Mouse (Mus musculus) megakaryocyte, embryonic 14.5 days (primary cell): ENCODE results near the gene Garnl3. TPM values are rescaled to one million over a fixed set of nuclear protein-coding genes. Genes with fewer than 3 reads are reported as not detected.
"Not testable (repeated sequence)": the region's sequence is repeated elsewhere in the genome, so short reads cannot be mapped to it uniquely, and the experiment has no call there.

Experiments used
- H3K27me3 ChIP-seq: replicated peaks from 2 replicates; pipeline ENCODE3; 2012; ENCODE audit warnings: inconsistent platforms
- H3K36me3 ChIP-seq: replicated peaks from 2 replicates; pipeline ENCODE3; 2012; ENCODE audit warnings: low read length, inconsistent platforms, mixed read lengths
- H3K4me1 ChIP-seq: 2 replicates; pipeline ENCODE4 v1.6.1; 2012; ENCODE audit warnings: inconsistent platforms
- H3K4me3 ChIP-seq: replicated peaks from 2 replicates; pipeline ENCODE3; 2012; ENCODE audit warnings: moderate library complexity, mild to moderate bottlenecking, inconsistent platforms
- H3K9me3 ChIP-seq: 2 replicates; pipeline ENCODE4 v1.6.1; 2012; ENCODE audit warnings: inconsistent platforms
- FLI1 ChIP-seq: IDR thresholded peaks from 2 replicates; pipeline ENCODE4 v1.6.1; 2012; ENCODE audit warnings: low read length, inconsistent platforms, mixed read lengths
- GATA1 ChIP-seq: IDR thresholded peaks from 3 replicates; pipeline ENCODE4 v1.6.1; 2012; ENCODE audit warnings: mixed read lengths, low read length, inconsistent platforms, borderline replicate concordance
- polyA plus RNA-seq: library from polyadenylated mRNA; stranded (reverse); fragments of >175 nt; gene quantifications from 2 replicates; pipeline ENCODE4 v1.2.3, GENCODE M21; 2012; ENCODE audit warnings: low replicate concordance; ENCODE audit not compliant: insufficient read depth

Gene Garnl3
- polyA plus RNA-seq, 1 experiment = 0.06 TPM

- TF ChIP-seq GATA1 (no peak), FLI1 (no peak)
- Histone ChIP-seq H3K4me1 (peaks cover 7% of the 10 kb centered on the region), H3K9me3 (no peaks in the 10 kb centered on the region), H3K36me3 (no peaks in the 10 kb centered on the region), H3K27me3 (peaks cover 36% of the 10 kb centered on the region), H3K4me3 (no peak overlapping the region)
Measured at GRCm38 (mm10) chr2:33041571-33041970, 89.9 kb downstream of the Garnl3 start.

- no peak for TF ChIP-seq FLI1
- no peak for TF ChIP-seq GATA1
- no peak overlapping the region for H3K4me3 ChIP-seq
- H3K9me3 ChIP-seq = no peaks in the 10 kb centered on the region
- no peaks in the 10 kb centered on the region for H3K36me3 ChIP-seq
- peaks cover 7% of the 10 kb centered on the region for H3K4me1 ChIP-seq
- peaks cover 24% of the 10 kb centered on the region for H3K27me3 ChIP-seq
Measured at GRCm38 (mm10) chr2:33037429-33037828, 94.0 kb downstream of the Garnl3 start.

- Histone ChIP-seq H3K4me1 (no peaks in the 10 kb centered on the region), H3K9me3 (no peaks in the 10 kb centered on the region), H3K27me3 (peaks cover 25% of the 10 kb centered on the region), H3K36me3 (no peaks in the 10 kb centered on the region), H3K4me3 (no peak overlapping the region)
- TF ChIP-seq GATA1 = no peak
- no peak for TF ChIP-seq FLI1
Measured at GRCm38 (mm10) chr2:33035297-33035696, 96.2 kb downstream of the Garnl3 start.

- H3K27me3 ChIP-seq = peaks cover 25% of the 10 kb centered on the region
- H3K4me3 ChIP-seq = no peak overlapping the region
- TF ChIP-seq FLI1 (no peak), GATA1 (no peak)
- no peaks in the 10 kb centered on the region; the same call in 1 of the 2 replicates for H3K4me1 ChIP-seq
- no peaks in the 10 kb centered on the region for H3K9me3 ChIP-seq
- no peaks in the 10 kb centered on the region for H3K36me3 ChIP-seq
Measured at GRCm38 (mm10) chr2:33033281-33033680, 98.2 kb downstream of the Garnl3 start.

- Histone ChIP-seq H3K9me3 (no peaks in the 10 kb centered on the region), H3K4me3 (no peak overlapping the region), H3K27me3 (peaks cover 25% of the 10 kb centered on the region), H3K36me3 (no peaks in the 10 kb centered on the region), H3K4me1 (peaks cover 6% of the 10 kb centered on the region; the same call in 1 of the 2 replicates)
- no peak for TF ChIP-seq GATA1
- TF ChIP-seq FLI1 = no peak
Measured at GRCm38 (mm10) chr2:33032391-33033062, 98.9 kb downstream of the Garnl3 start.

- Histone ChIP-seq H3K27me3 (peaks cover 47% of the 10 kb centered on the region), H3K4me3 (no peak overlapping the region), H3K36me3 (no peaks in the 10 kb centered on the region), H3K9me3 (0 out of 2 replicates have a peak, but pooled peaks cover 3% of the 10 kb centered on the region), H3K4me1 (peaks cover 18% of the 10 kb centered on the region)
- no peak for TF ChIP-seq FLI1
- no peak for TF ChIP-seq GATA1
Measured at GRCm38 (mm10) chr2:33025040-33025439, 106.4 kb downstream of the Garnl3 start.

- peaks cover 47% of the 10 kb centered on the region for H3K27me3 ChIP-seq
- H3K4me3 ChIP-seq = no peak overlapping the region
- no peaks in the 10 kb centered on the region for H3K36me3 ChIP-seq
- 0 out of 2 replicates have a peak, but pooled peaks cover 3% of the 10 kb centered on the region for H3K9me3 ChIP-seq
- no peak for TF ChIP-seq FLI1
- TF ChIP-seq GATA1 = no peak
- H3K4me1 ChIP-seq = peaks cover 18% of the 10 kb centered on the region
Measured at GRCm38 (mm10) chr2:33024564-33024963, 106.9 kb downstream of the Garnl3 start.

GRCm38 (mm10) chr2:33022846-33023245 lies 108.6 kb downstream of the Garnl3 start:
- no peak overlapping the region for H3K4me3 ChIP-seq

GRCm38 (mm10) chr2:33018026-33018425 lies 113.4 kb downstream of the Garnl3 start:
- peaks cover 28% of the 10 kb centered on the region for H3K27me3 ChIP-seq
- no peak for TF ChIP-seq FLI1
- TF ChIP-seq GATA1 = no peak
- H3K36me3 ChIP-seq = no peaks in the 10 kb centered on the region
- peaks cover 4% of the 10 kb centered on the region; the same call in 1 of the 2 replicates for H3K9me3 ChIP-seq
- H3K4me1 ChIP-seq = peaks cover 3% of the 10 kb centered on the region; the same call in 1 of the 2 replicates
- H3K4me3 ChIP-seq = no peak overlapping the region

More at GRCm38 (mm10) chr2:33022846-33023245, 108.6 kb downstream of the Garnl3 start:
- Histone ChIP-seq H3K27me3 (peaks cover 42% of the 10 kb centered on the region), H3K4me1 (peaks cover 13% of the 10 kb centered on the region), H3K36me3 (no peaks in the 10 kb centered on the region), H3K9me3 (0 out of 2 replicates have a peak, but pooled peaks cover 3% of the 10 kb centered on the region)
- no peak for TF ChIP-seq FLI1
- TF ChIP-seq GATA1 = no peak

GRCm38 (mm10) chr2:33017191-33017590 lies 114.3 kb downstream of the Garnl3 start:
- no peak for TF ChIP-seq GATA1
- TF ChIP-seq FLI1 = no peak
- H3K27me3 ChIP-seq = peaks cover 25% of the 10 kb centered on the region
- H3K4me3 ChIP-seq = no peak overlapping the region
- H3K9me3 ChIP-seq = peaks cover 4% of the 10 kb centered on the region; the same call in 1 of the 2 replicates
- no peaks in the 10 kb centered on the region for H3K36me3 ChIP-seq
- H3K4me1 ChIP-seq = peaks cover 3% of the 10 kb centered on the region; the same call in 1 of the 2 replicates

- peaks cover 4% of the 10 kb centered on the region; the same call in 1 of the 2 replicates for H3K9me3 ChIP-seq
- H3K4me1 ChIP-seq = peaks cover 3% of the 10 kb centered on the region; the same call in 1 of the 2 replicates
- no peak overlapping the region for H3K4me3 ChIP-seq
- TF ChIP-seq GATA1 = no peak
- TF ChIP-seq FLI1 = no peak
- H3K27me3 ChIP-seq = peaks cover 28% of the 10 kb centered on the region
- H3K36me3 ChIP-seq = no peaks in the 10 kb centered on the region
Measured at GRCm38 (mm10) chr2:33014877-33015276, 116.6 kb downstream of the Garnl3 start.

- H3K4me1 ChIP-seq, H3K4me3 ChIP-seq, H3K36me3 ChIP-seq, H3K9me3 ChIP-seq: not testable (repeated sequence)
- peaks cover 44% of the 10 kb centered on the region for H3K27me3 ChIP-seq
Measured at GRCm38 (mm10) chr2:33009055-33009454, 122.4 kb downstream of the Garnl3 start.
